Mouse (Mus musculus) fat pad, adult 2 months (tissue): ENCODE data around the gene Fancg.

Experiments used
- DNase-seq: peaks from one replicate; pipeline ENCODE4 v3.0.0-alpha.2; 2011; ENCODE audit warnings: low read depth, low spot score; ENCODE audit errors: extremely low read depth

Fancg gene

DNA sequence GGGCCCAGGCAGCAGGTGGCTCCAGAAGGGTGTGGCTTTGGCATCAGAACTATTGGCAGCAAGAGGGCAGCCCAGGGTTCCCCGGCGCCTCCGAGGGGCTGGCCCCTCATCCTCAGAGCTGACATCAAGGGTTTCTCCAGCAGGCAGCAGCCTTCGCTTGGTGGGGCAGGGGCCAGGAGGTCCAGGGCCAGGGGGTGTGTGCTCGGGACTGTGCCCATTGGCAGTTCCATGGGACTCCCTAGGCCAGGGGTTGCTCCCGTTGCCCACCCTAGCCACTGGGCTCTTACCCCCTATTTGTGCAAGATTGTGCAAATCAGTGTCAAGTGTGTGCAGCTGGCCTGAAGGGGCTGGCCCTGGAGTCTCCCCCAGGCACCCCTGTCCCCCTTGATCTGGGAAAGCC, 25.5 kb upstream of the Fancg start:
- no peak for DNase-seq

DNA sequence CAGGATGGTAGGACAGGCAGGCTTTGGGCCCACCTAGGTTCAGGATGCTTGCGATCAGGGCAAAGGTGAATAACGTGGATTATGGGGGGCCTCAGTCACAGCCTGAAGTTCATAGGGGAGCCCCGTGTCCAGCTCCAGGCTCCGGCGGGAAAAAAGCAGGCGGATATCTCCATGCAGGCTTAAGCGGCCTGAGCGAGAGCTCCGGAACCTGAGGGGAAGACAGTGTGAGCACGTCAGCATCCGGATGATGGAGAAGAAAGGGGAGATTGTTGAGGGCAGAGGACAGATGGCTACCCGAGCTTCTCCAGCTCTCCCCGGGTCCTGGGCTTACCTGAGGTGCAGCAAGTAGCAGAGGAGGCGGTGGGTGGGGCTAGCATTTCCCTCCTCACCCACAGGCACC, 23.2 kb upstream of the Fancg start:
- DNase-seq, result no peak

DNA sequence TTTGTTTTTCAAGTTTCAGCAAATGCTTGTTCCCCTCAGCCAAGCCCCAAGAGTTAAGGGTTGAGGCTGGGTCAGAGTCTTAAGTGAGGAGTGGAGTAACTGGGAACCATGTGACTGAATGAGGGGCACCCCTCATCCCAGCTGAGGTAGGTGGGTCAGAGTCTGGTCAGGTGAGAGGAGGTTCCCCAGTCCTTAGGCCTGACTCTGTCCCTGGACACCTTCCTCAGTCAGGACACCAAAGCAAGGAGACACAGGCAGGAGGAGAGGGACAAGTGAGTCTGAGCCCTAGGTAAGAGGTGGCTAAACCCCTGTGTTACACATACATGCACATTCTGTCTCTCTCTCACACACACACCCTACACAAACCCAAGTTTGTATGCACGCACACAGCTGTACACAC, 22.2 kb upstream of the Fancg start:
- no peak for DNase-seq

- DNase-seq, result no peak
These were observed 21.1 kb upstream of the Fancg start, which contains the start of gene Stoml2 for GRCm38 (mm10) chr4:43031237-43031995. Gene Stoml2 (minus strand): TSS chr4:43031710.

GRCm38 (mm10) chr4:43030780-43031230, 20.5 kb upstream of the Fancg start:
- no peak for DNase-seq

DNA sequence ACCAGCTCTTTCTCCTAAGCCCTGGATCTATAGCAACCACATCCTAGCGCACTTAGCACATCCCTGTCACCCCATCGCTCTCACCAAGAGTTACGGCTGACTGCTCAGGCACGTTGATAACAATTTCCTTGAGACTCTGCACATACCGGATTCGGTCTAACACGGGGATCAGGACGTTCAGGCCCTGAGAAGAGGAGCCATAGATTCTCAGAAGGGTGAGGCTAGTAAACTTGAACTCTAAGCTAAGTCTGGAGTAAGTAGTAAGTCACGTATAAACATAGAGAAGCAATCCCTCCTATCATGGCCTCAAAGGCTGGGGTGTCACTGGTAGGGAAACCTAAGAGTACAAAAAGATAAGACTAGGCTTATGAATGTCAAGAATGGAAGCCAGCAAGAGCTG, 20.0 kb upstream of the Fancg start:
- DNase-seq, result no peak

GRCm38 (mm10) chr4:43029749-43030148, 19.4 kb upstream of the Fancg start:
- no peak for DNase-seq

DNA sequence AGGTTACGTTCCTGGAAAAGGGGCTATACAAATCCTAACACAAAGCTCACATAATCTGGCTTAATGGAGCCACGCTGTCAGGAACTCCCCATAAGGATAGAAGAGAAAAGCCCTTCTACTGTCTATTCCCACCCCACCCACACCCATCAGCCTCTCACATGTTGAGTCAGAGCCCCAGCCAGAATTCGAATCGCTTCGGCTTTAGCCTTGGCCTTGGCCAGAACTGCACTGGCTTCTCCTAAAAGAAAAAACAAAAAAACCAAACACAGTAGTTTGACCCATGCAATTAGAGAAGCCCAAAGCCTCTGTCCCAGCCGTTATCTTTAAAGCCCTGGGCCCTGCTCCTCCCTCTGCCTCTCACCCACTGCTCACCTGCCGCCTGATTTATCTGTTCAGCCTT, 18.8 kb upstream of the Fancg start:
- DNase-seq, result no peak

DNA sequence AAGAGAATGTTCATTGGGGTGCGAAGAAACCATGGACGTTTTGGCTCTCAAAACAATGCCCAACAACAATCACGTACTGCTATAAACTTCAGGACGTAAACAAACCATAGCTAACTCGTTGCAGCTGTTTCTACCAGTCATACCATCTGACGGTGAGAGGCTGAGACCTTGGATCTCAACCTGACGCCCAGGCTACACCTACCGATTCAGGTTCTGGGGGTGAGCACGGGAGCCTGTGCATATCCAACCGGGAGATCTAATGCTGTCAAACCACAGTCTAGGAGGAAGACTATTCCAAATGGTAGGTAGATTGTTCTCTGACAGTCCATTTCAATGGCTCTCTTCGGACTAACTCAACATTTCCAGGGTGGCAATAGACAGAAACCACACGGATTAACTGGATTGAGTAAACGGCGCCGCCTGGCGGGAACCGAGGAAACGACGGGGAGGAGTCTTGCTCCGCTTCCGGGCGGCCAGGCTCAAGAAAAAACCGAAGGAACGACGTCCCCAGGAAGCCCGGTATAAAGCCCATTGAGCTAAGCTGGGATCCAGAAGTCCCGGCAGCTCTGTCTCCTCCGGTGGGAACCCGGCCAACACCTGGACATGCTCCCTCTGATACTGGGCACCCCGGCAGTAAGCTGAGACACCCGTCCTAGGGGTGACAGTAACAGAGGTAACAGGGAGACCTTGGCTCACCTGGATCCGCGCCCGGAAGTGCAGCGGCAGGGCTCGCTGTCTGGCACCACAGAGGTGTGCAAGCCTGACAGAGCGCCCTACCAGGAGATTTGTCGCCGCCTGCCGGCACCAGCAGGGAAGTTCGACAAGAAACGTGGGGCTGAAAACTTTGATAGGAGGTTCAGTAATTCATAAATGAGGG, 15.0 kb upstream of the Fancg start, which contains the start of gene Pigo:
Gene Pigo (minus strand): TSS at position 736 of the 877 bp plus-strand sequence.
- no peak for DNase-seq

- no peak for DNase-seq
These were observed 14.4 kb upstream of the Fancg start for GRCm38 (mm10) chr4:43024673-43025072.

GRCm38 (mm10) chr4:43021341-43021740, 11.0 kb upstream of the Fancg start:
- no peak for DNase-seq

- DNase-seq, result no peak
These were observed 10.6 kb upstream of the Fancg start for GRCm38 (mm10) chr4:43020876-43021275.

DNA sequence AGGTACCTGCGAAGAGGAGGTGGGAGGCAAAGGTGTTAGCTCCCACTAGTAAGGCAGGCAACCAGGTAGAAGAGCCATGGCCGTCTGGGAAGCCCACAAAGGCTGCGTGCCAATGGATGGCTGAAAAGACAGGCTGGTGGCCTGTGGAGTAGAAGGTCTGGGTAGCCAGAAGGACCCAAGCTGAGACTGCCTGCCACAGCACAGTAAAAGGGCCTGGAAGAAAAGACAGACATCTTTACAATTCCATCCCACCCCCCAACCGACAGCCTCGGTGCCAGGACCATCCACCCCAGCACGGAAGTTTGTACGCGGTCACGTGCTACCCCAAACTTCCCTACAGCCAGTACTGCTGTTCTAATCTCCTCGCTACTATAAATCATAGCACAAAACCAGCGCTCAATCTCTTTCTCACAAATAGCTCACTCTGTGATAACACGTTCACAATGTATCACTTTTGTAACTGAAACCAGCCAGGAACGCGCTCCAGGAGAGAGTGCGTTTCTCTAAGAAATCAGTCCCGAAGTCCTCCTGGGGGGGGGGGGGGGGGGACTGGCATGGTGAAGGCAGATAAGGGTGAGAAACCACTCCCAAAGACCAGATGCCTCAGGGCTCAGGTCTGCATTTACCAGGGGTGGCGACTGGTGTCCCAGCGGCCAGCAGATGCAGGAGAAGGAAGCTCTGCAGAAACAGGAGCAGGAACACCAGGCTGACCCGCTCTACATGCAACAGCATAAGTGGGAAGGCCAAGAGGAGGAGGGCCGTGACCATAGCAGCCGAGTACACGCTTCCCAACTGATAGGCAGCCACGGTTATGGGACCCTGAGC, 9.5 kb upstream of the Fancg start:
- no peak for DNase-seq

- no peak for DNase-seq
These were observed 8.9 kb upstream of the Fancg start for GRCm38 (mm10) chr4:43019176-43019575.

DNA sequence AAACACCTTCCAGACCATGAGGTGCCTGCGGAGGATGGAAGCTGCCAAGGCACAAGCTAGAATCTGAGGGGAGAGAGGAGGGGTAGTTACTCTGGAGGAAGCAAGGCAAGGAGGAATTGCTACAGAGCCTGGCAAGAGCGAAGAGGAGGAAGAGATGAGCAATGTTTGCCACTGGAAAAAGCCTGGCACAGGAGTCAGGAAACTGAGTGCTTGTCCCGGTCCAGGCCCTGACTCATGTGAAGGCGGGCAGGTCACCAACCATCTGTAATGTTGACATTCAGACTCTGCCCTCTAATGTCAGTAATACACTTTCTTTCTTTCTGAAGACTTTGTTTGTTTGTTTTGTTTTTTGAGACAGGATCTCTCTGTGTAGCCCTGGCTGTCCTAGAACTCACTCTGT, 7.8 kb upstream of the Fancg start:
- DNase-seq, result no peak

- no peak for DNase-seq
These were observed 1.8 kb upstream of the Fancg start for GRCm38 (mm10) chr4:43012091-43012490.

DNA sequence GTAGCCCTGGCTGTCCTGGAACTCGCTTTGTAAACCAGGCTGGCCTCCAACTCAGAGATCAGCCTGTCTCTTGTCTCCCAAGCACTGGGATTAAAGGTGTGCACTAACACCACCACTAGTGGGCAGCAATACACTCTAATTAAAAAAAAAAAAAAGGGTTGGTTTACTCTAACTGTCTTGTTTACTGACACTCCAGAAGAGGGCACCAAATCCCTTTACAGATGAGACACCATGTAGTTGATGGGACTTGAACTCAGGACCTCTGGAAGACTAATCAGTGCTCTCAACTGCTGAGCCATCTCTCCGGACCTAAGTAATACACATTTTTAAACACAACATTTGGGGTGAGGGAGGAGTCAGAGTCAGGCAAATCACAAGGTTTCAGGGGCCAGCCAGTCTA, 4.5 kb downstream of the Fancg start:
- DNase-seq, result no peak

DNA sequence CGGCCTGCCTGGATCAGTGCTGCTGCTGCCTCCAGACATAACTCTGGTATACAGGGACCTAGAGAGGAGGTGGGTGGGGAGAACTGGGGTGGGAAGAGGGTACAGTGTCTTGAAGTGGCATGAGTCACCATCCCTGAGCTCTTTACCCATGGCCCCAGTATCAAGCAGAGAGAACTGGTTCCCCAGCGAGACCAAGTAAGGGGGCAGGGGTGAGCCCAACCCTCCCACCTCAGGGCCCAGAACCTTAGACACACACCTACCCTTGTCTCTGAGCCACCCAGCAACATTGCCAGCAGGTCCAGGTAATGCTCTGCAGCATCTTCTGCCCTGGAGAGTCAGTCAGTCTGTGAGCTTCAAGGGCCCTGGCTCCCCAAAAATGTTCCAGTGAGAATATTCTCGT, 5.4 kb downstream of the Fancg start:
- no peak for DNase-seq

DNA sequence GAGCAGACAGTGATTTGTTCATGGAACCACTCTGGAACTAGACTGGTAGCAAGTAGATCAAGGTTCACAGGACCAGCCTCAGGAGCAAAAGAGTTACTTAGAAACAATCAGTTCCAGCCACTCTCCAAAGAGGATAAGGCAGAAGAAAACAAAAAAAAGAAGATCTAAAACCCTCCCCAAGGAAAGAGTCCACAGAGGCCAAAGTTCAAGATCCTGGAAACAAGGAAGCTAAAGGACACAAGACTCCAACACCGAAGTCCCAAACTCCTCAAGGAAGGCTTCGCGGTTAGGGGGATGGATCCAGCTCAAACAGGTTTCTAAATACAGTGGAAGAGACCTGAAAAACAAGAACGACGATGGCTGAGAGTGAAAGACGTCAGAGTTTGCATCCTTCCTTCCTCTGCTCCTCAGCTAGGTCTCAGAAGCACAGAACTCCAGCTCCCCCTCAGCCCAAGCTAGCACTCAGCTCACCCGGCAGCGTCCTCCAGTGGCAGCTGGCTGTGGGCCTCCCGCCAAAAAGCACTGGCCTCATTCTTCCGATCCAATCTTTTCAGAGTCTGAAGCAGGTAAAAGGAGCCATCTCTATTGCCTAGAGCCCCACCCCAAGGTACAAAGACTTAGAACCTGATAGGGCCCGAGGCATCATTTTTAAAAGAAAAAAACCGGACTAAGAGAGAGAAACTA, 7.4 kb downstream of the Fancg start:
- DNase-seq, result no peak

DNA sequence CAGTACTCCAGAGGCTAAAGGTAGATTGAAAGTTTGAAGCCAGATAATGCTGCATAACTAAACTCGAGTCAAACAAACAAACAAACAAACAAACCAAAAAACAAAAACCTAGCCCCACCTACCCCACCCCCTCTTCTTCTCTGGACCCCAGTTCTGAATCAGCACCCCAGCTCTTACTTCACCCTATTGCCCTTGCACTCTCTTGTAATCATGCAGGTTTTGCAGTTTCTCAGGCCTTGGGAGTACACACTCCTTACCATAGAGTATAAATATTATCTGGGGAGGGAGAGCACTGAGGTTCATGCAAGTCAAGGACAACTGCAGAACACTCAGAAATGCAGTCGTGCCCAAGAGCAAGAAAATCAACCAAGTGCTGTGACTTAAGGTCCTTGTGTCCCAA, 9.0 kb downstream of the Fancg start:
- no peak for DNase-seq
